Mouse (Mus musculus) lung, embryonic 14.5 days (tissue): Measurements from ENCODE around the gene Lgals3bp. TPM values are rescaled to one million over a fixed set of nuclear protein-coding genes. Genes with fewer than 3 reads are reported as not detected.

Experiments used
- ATAC-seq: fragments of 200-750 bp; cut with Nextera tagmentation; 2 replicates; pipeline ENCODE4 v1.8.0; 2017; ENCODE audit warnings: mild to moderate bottlenecking, moderate TSS enrichment, moderate library complexity; ENCODE audit not compliant: insufficient read depth
- DNase-seq: peaks from one replicate; pipeline ENCODE4 v3.0.0-alpha.2; 2015
- H3K27ac ChIP-seq: fragments of 300-500 bp; sonication (generic); 2 replicates; pipeline ENCODE4 v1.5.1; 2014; ENCODE audit warnings: low read depth, mild to moderate bottlenecking, moderate library complexity
- H3K27me3 ChIP-seq: fragments of 300-500 bp; sonication (generic); 2 replicates; pipeline ENCODE4 v1.6.1; 2014; ENCODE audit warnings: low read length, control low read depth; ENCODE audit not compliant: insufficient read depth
- H3K36me3 ChIP-seq: fragments of 300-500 bp; sonication (generic); 2 replicates; pipeline ENCODE4 v1.6.1; 2014; ENCODE audit warnings: control low read depth; ENCODE audit not compliant: insufficient read depth
- H3K4me1 ChIP-seq: fragments of 300-500 bp; sonication (generic); 2 replicates; pipeline ENCODE4 v1.6.1; 2014; ENCODE audit warnings: antibody characterized with exemption, control low read depth; ENCODE audit not compliant: insufficient read depth
- H3K4me2 ChIP-seq: fragments of 300-500 bp; sonication (generic); 2 replicates; pipeline ENCODE4 v1.6.1; 2014; ENCODE audit warnings: mild to moderate bottlenecking
- H3K4me3 ChIP-seq: fragments of 300-500 bp; sonication (generic); 2 replicates; pipeline ENCODE4 v1.5.1; 2014; ENCODE audit warnings: low read depth, low read length
- H3K9ac ChIP-seq: fragments of 300-500 bp; sonication (generic); 2 replicates; pipeline ENCODE4 v1.6.1; 2014
- H3K9me3 ChIP-seq: fragments of 300-500 bp; sonication (generic); 2 replicates; pipeline ENCODE4 v1.6.1; 2016; ENCODE audit warnings: low read depth, low read length, control low read depth
- CTCF ChIP-seq: IDR thresholded peaks from 2 replicates; pipeline ENCODE4 v1.5.1; 2016; ENCODE audit warnings: antibody characterized with exemption, low read depth
- WGBS: fragments of 180-500 bp; shearing (Covaris S2); extraction: QIAGEN DNeasy Blood & Tissue Kit; methylation state at CpG from one replicate; pipeline ENCODE4 v1.1.7; 2014; 5-methylcytosine and 5-hydroxymethylcytosine counted together
- polyA plus RNA-seq: library from polyadenylated mRNA; unstranded; fragments of >200 nt; fragmentation: Nextera tagmentation; extraction: Ambion mirVana; gene quantifications from 2 replicates; pipeline ENCODE4 v1.2.1, GENCODE M21; 2014

Lgals3bp gene
- 2.9 and 3.8 TPM in 2 replicates for polyA plus RNA-seq

GRCm38 (mm10) chr11:118401760-118402280 is at the start of gene Lgals3bp:
Gene Lgals3bp (minus strand): TSS chr11:118402092.
- H3K4me2 ChIP-seq: no peak within 1 kb of the TSS
- H3K4me1 ChIP-seq: no peaks in the 10 kb centered on the region
- no peaks in the 10 kb centered on the region for H3K27me3 ChIP-seq
- peak within 1 kb of the TSS; percentile 43; the same call in 1 of the 2 replicates for H3K27ac ChIP-seq
- no peak within 1 kb of the TSS for H3K4me3 ChIP-seq
- H3K9me3 ChIP-seq: no peaks in the 10 kb centered on the region
- 30% methylated on average over 7 of the region's 7 CpGs for WGBS
- ATAC-seq (peak; percentile 56; the same call in 1 of the 2 replicates), DNase-seq (peak; percentile 66)
- H3K36me3 ChIP-seq: peaks cover 10% of the 10 kb centered on the region
- peak; percentile 22; the same call in 1 of the 2 replicates for TF ChIP-seq CTCF
- no peak within 1 kb of the TSS for H3K9ac ChIP-seq

DNA sequence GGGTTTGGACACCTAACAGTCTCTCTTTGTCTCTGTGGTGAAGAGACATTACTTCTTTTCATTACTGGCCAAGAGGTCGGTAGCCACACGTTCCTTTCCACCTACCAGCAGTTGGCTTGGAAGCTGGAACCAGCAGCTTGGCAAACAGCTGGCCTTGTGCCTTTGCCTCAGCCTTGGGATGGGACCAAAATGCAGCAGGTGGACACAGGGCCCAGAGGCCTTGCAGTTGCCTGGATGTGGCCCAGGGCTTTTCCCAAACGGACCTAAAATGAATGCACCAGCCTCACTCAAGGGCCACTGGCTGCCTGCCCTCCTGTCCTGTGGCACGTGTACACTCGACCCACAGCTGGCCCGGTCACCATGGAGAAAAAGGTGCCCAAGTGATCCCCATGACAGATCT is 49.3 kb upstream of the Lgals3bp start:
- no peak overlapping the region for H3K4me3 ChIP-seq
- 0 out of 2 replicates have a peak, but pooled peaks cover 8% of the 10 kb centered on the region for H3K36me3 ChIP-seq
- H3K27me3 ChIP-seq: no peaks in the 10 kb centered on the region
- H3K4me2 ChIP-seq: no peak overlapping the region
- no peak overlapping the region for H3K27ac ChIP-seq
- H3K9me3 ChIP-seq: no peaks in the 10 kb centered on the region
- 77% methylated on average over 6 of the region's 6 CpGs for WGBS
- no peaks in the 10 kb centered on the region for H3K4me1 ChIP-seq
- TF ChIP-seq CTCF: no peak
- no peak for DNase-seq
- no peak for ATAC-seq
- no peak overlapping the region for H3K9ac ChIP-seq

GRCm38 (mm10) chr11:118448385-118448784 is 46.5 kb upstream of the Lgals3bp start:
- Histone ChIP-seq H3K9me3 (no peaks in the 10 kb centered on the region), H3K36me3 (0 out of 2 replicates have a peak, but pooled peaks cover 8% of the 10 kb centered on the region), H3K4me1 (no peaks in the 10 kb centered on the region), H3K4me2 (no peak overlapping the region), H3K9ac (no peak overlapping the region), H3K4me3 (no peak overlapping the region), H3K27me3 (no peaks in the 10 kb centered on the region; the same call in 1 of the 2 replicates), H3K27ac (no peak overlapping the region)
- no peak for ATAC-seq
- DNase-seq: no peak
- no peak for TF ChIP-seq CTCF
- WGBS: 79% methylated on average over 8 of the region's 8 CpGs

DNA sequence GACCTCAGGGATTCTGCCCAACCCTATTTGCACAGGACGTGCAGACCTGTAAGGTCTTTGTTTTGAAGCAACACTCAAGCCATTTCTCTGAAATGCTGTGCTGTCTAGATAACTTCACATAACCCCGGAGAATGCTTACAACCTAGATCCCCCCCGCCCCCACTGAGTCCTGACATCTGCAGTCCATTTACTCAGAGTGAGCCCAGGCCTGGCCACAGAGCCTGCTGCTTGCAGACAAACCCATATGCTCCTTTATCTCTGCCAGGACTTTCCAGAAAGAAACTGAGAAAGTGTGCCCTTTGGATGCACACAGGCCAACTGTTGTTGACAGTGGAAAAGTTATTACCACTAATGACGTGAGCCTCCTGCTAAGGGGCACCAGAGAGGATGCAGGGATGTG is 45.5 kb upstream of the Lgals3bp start:
- Histone ChIP-seq H3K27ac (no peak overlapping the region), H3K9ac (no peak overlapping the region), H3K9me3 (no peaks in the 10 kb centered on the region), H3K36me3 (0 out of 2 replicates have a peak, but pooled peaks cover 8% of the 10 kb centered on the region), H3K4me2 (no peak overlapping the region), H3K4me3 (no peak overlapping the region), H3K27me3 (no peaks in the 10 kb centered on the region; the same call in 1 of the 2 replicates), H3K4me1 (no peaks in the 10 kb centered on the region)
- 57% methylated on average over 4 of the region's 4 CpGs for WGBS
- DNase-seq (no peak), ATAC-seq (no peak)
- TF ChIP-seq CTCF: no peak

- DNase-seq: peak; percentile 93
- H3K4me1 ChIP-seq: no peaks in the 10 kb centered on the region
- no peak overlapping the region for H3K9ac ChIP-seq
- TF ChIP-seq CTCF: peak; percentile 98
- no peak overlapping the region for H3K4me2 ChIP-seq
- peak; percentile 74; the same call in 1 of the 2 replicates for ATAC-seq
- no peaks in the 10 kb centered on the region; the same call in 1 of the 2 replicates for H3K27me3 ChIP-seq
- H3K9me3 ChIP-seq: no peaks in the 10 kb centered on the region
- H3K36me3 ChIP-seq: 0 out of 2 replicates have a peak, but pooled peaks cover 5% of the 10 kb centered on the region
- no peak overlapping the region for H3K4me3 ChIP-seq
- H3K27ac ChIP-seq: no peak overlapping the region
- 12% methylated on average over 3 of the region's 3 CpGs for WGBS
Observed at GRCm38 (mm10) chr11:118445843-118446242, 44.0 kb upstream of the Lgals3bp start.

GRCm38 (mm10) chr11:118443201-118443970 is 41.5 kb upstream of the Lgals3bp start:
- no peaks in the 10 kb centered on the region; the same call in 1 of the 2 replicates for H3K27me3 ChIP-seq
- H3K4me2 ChIP-seq: no peak overlapping the region
- H3K9ac ChIP-seq: no peak overlapping the region
- H3K27ac ChIP-seq: no peak overlapping the region
- peak; percentile 94 for TF ChIP-seq CTCF
- ATAC-seq: peak; percentile 33; the same call in 1 of the 2 replicates
- no peaks in the 10 kb centered on the region for H3K9me3 ChIP-seq
- H3K36me3 ChIP-seq: 0 out of 2 replicates have a peak, but pooled peaks cover 3% of the 10 kb centered on the region
- 29% methylated on average over 11 of the region's 11 CpGs for WGBS
- peak; percentile 93 for DNase-seq
- no peak overlapping the region for H3K4me3 ChIP-seq
- H3K4me1 ChIP-seq: 0 out of 2 replicates have a peak, but pooled peaks cover under 1% of the 10 kb centered on the region

- TF ChIP-seq CTCF: no peak
- ATAC-seq (peak; percentile 2; the same call in 1 of the 2 replicates), DNase-seq (no peak)
- Histone ChIP-seq H3K4me1 (0 out of 2 replicates have a peak, but pooled peaks cover 2% of the 10 kb centered on the region), H3K9me3 (no peaks in the 10 kb centered on the region), H3K9ac (no peak overlapping the region), H3K4me3 (no peak overlapping the region), H3K36me3 (no peaks in the 10 kb centered on the region), H3K27me3 (no peaks in the 10 kb centered on the region; the same call in 1 of the 2 replicates), H3K27ac (no peak overlapping the region), H3K4me2 (no peak overlapping the region)
- 42% methylated on average over 13 of the region's 13 CpGs for WGBS
Observed at GRCm38 (mm10) chr11:118442691-118443090, 40.8 kb upstream of the Lgals3bp start.
